Mouse (Mus musculus) hindbrain, embryonic 14.5 days (tissue): ENCODE measurements around the gene Olfr430. TPM values are rescaled to one million over a fixed set of nuclear protein-coding genes. Genes with fewer than 3 reads are reported as not detected.
"Not testable (repeated sequence)": the region's sequence is repeated elsewhere in the genome, so short reads cannot be mapped to it uniquely, and the experiment has no call there.

Experiments used
- ATAC-seq: fragments of 200-750 bp; cut with Nextera tagmentation; 2 replicates; pipeline ENCODE4 v1.8.0; 2017; ENCODE audit warnings: moderate number of reproducible peaks, mild to moderate bottlenecking, moderate TSS enrichment, moderate library complexity; ENCODE audit not compliant: low FRiP score
- DNase-seq: peaks from one replicate; pipeline ENCODE4 v3.0.0-alpha.2; 2015; ENCODE audit warnings: low spot score
- H3K27ac ChIP-seq: fragments of 300-500 bp; sonication (generic); 2 replicates; pipeline ENCODE4 v1.5.1; 2014; ENCODE audit warnings: mild to moderate bottlenecking, moderate library complexity
- H3K27me3 ChIP-seq: fragments of 300-500 bp; sonication (generic); 2 replicates; pipeline ENCODE4 v1.6.1; 2014; ENCODE audit warnings: mild to moderate bottlenecking, low read length, mixed read lengths; ENCODE audit not compliant: control insufficient read depth, insufficient read depth
- H3K36me3 ChIP-seq: fragments of 300-500 bp; sonication (generic); replicated peaks from 2 replicates; pipeline ENCODE4 v1.6.1; 2014; ENCODE audit not compliant: control insufficient read depth, insufficient read depth
- H3K4me1 ChIP-seq: fragments of 300-500 bp; sonication (generic); replicated peaks from 2 replicates; pipeline ENCODE4 v1.6.1; 2014; ENCODE audit warnings: antibody characterized with exemption, low read length, mixed read lengths; ENCODE audit not compliant: control insufficient read depth, insufficient read depth
- H3K4me2 ChIP-seq: fragments of 300-500 bp; sonication (generic); replicated peaks from 2 replicates; pipeline ENCODE4 v1.6.1; 2014; ENCODE audit warnings: mild to moderate bottlenecking, moderate library complexity
- H3K4me3 ChIP-seq: fragments of 300-500 bp; sonication (generic); replicated peaks from 2 replicates; pipeline ENCODE4 v1.5.1; 2014; ENCODE audit warnings: mild to moderate bottlenecking, low read length
- H3K9ac ChIP-seq: fragments of 300-500 bp; sonication (generic); 2 replicates; pipeline ENCODE4 v1.6.1; 2014
- H3K9me3 ChIP-seq: fragments of 300-500 bp; sonication (generic); 2 replicates; pipeline ENCODE4 v1.6.1; 2016; ENCODE audit warnings: low read length; ENCODE audit not compliant: control insufficient read depth
- WGBS: fragments of 180-500 bp; shearing (Covaris S2); extraction: QIAGEN DNeasy Blood & Tissue Kit; methylation state at CpG from one replicate; pipeline ENCODE4 v1.1.7; 2014; 5-methylcytosine and 5-hydroxymethylcytosine counted together
- polyA plus RNA-seq: library from polyadenylated mRNA; unstranded; fragments of >200 nt; fragmentation: Nextera tagmentation; extraction: Ambion mirVana; gene quantifications from 2 replicates; pipeline ENCODE4 v1.2.1, GENCODE M21; 2014

The Olfr430 gene
- polyA plus RNA-seq, result not detected in 2 replicates

GRCm38 (mm10) chr1:174066305-174066704, at the start of gene Olfr430:
Gene Olfr430 (plus strand): TSS chr1:174066605.
- ATAC-seq (no peak), DNase-seq (no peak)
- 90% methylated on average over 3 of the region's 3 CpGs for WGBS
- Histone ChIP-seq H3K9ac (no peak within 1 kb of the TSS), H3K4me1 (no peaks in the 10 kb centered on the region), H3K4me2 (no peak within 1 kb of the TSS), H3K27me3 (no peaks in the 10 kb centered on the region), H3K9me3 (no peaks in the 10 kb centered on the region), H3K27ac (no peak within 1 kb of the TSS), H3K4me3 (no peak within 1 kb of the TSS), H3K36me3 (no peaks in the 10 kb centered on the region)

- no peak for ATAC-seq
- Histone ChIP-seq H3K9ac (no peak within 1 kb of the TSS), H3K9me3 (no peaks in the 10 kb centered on the region), H3K4me2 (no peak within 1 kb of the TSS), H3K27ac (no peak within 1 kb of the TSS), H3K4me1 (no peaks in the 10 kb centered on the region), H3K27me3 (no peaks in the 10 kb centered on the region), H3K4me3 (no peak within 1 kb of the TSS), H3K36me3 (no peaks in the 10 kb centered on the region)
- 61% methylated on average over 1 of the region's 1 CpGs for WGBS
- DNase-seq, result no peak
Measured at GRCm38 (mm10) chr1:174031698-174032097, 34.7 kb upstream of the Olfr430 start, which contains the start of gene Ifi205. Gene Ifi205 (minus strand): TSS chr1:174031810.

- Histone ChIP-seq H3K9me3 (no peaks in the 10 kb centered on the region), H3K4me2 (no peak overlapping the region), H3K27me3 (no peaks in the 10 kb centered on the region), H3K27ac (no peak overlapping the region), H3K9ac (no peak overlapping the region), H3K36me3 (no peaks in the 10 kb centered on the region), H3K4me1 (no peaks in the 10 kb centered on the region), H3K4me3 (no peak overlapping the region)
- DNase-seq (peak; percentile 23), ATAC-seq (no peak)
- 76% methylated on average over 4 of the region's 4 CpGs for WGBS
Measured at GRCm38 (mm10) chr1:174035841-174036240, 30.6 kb upstream of the Olfr430 start.

- Histone ChIP-seq H3K36me3 (no peaks in the 10 kb centered on the region), H3K9me3 (no peaks in the 10 kb centered on the region), H3K9ac (no peak overlapping the region), H3K4me1 (no peaks in the 10 kb centered on the region), H3K4me3 (no peak overlapping the region), H3K27me3 (no peaks in the 10 kb centered on the region), H3K4me2 (no peak overlapping the region), H3K27ac (no peak overlapping the region)
- no peak for DNase-seq
- no peak for ATAC-seq
- WGBS, result 94% methylated on average over 3 of the region's 3 CpGs
Measured at GRCm38 (mm10) chr1:174038480-174038879, 27.9 kb upstream of the Olfr430 start.

- Histone ChIP-seq H3K4me2 (no peak within 1 kb of the TSS), H3K4me3 (no peak within 1 kb of the TSS), H3K27ac (no peak within 1 kb of the TSS), H3K9me3 (no peaks in the 10 kb centered on the region), H3K9ac (no peak within 1 kb of the TSS), H3K4me1 (no peaks in the 10 kb centered on the region), H3K27me3 (no peaks in the 10 kb centered on the region), H3K36me3 (no peaks in the 10 kb centered on the region)
- no peak for DNase-seq
- no peak for ATAC-seq
- 92% methylated on average over 7 of the region's 7 CpGs for WGBS
Measured at GRCm38 (mm10) chr1:174040523-174041177, 25.8 kb upstream of the Olfr430 start, which contains the start of gene Olfr433. Gene Olfr433 (plus strand): TSS chr1:174040705.

GRCm38 (mm10) chr1:174042091-174042884, 24.1 kb upstream of the Olfr430 start:
- 92% methylated on average over 12 of the region's 12 CpGs for WGBS
- H3K4me3 ChIP-seq, H3K27ac ChIP-seq: not testable (repeated sequence)

GRCm38 (mm10) chr1:174044431-174044830, 22.0 kb upstream of the Olfr430 start:
- Histone ChIP-seq H3K36me3 (no peaks in the 10 kb centered on the region), H3K27me3 (no peaks in the 10 kb centered on the region), H3K4me2 (no peak overlapping the region), H3K27ac (no peak overlapping the region), H3K9ac (no peak overlapping the region), H3K4me3 (no peak overlapping the region), H3K4me1 (no peaks in the 10 kb centered on the region), H3K9me3 (no peaks in the 10 kb centered on the region)
- ATAC-seq, result no peak
- DNase-seq, result no peak
- WGBS, result 88% methylated on average over 2 of the region's 2 CpGs

More at GRCm38 (mm10) chr1:174042091-174042884, 24.1 kb upstream of the Olfr430 start:
- H3K4me2 ChIP-seq, H3K36me3 ChIP-seq, H3K4me1 ChIP-seq, H3K9me3 ChIP-seq, H3K27me3 ChIP-seq, H3K9ac ChIP-seq, ATAC-seq, DNase-seq: not testable (repeated sequence)

- not testable (repeated sequence) for H3K4me2 ChIP-seq, H3K36me3 ChIP-seq, ATAC-seq, H3K27me3 ChIP-seq, H3K9ac ChIP-seq, H3K27ac ChIP-seq, H3K9me3 ChIP-seq, H3K4me1 ChIP-seq, H3K4me3 ChIP-seq, DNase-seq
- 88% methylated on average over 6 of the region's 6 CpGs for WGBS
Measured at GRCm38 (mm10) chr1:174048227-174048626, 18.2 kb upstream of the Olfr430 start.

GRCm38 (mm10) chr1:174048893-174049292, 17.5 kb upstream of the Olfr430 start, which contains the start of gene Olfr432:
Gene Olfr432 (plus strand): TSS chr1:174049205.
- Histone ChIP-seq H3K9ac (no peak within 1 kb of the TSS), H3K36me3 (no peaks in the 10 kb centered on the region), H3K4me2 (no peak within 1 kb of the TSS), H3K4me1 (no peaks in the 10 kb centered on the region), H3K27ac (no peak within 1 kb of the TSS), H3K9me3 (no peaks in the 10 kb centered on the region), H3K4me3 (no peak within 1 kb of the TSS), H3K27me3 (no peaks in the 10 kb centered on the region)
- ATAC-seq (no peak), DNase-seq (no peak)
- 84% methylated on average over 2 of the region's 2 CpGs for WGBS
